Mouse (Mus musculus): ENCODE measurements at regions not wholly inside any gene's neighbourhood (a gene's known extent, or its start where the extent isn't known, plus 50 kb on each side); places are given as distances from the start of the nearest gene placed in this dataset.

- Histone ChIP-seq H3K27me3 (replicated peaks) (no peaks in the 10 kb centered on the region), H3K79me2 (replicated peaks; ENCODE audit: control insufficient read depth, extremely low read depth, insufficient read depth, poor library complexity, severe bottlenecking) (no peaks in the 10 kb centered on the region), H3K4me2 (ENCODE audit: insufficient read depth, low read depth, poor library complexity, severe bottlenecking) (no peak overlapping the region), H3K4me3 (replicated peaks in 1 of 3; ENCODE audit: low read depth in 2 of 3, low read length in 2 of 3, poor library complexity in 1 of 3) (no peak overlapping the region), H3K9ac (ENCODE audit: insufficient read depth, low read depth) (no peak overlapping the region), H3K36me3 (replicated peaks in 1 of 2; ENCODE audit: control insufficient read depth in 1 of 2, insufficient read depth in 1 of 2, low read length in 1 of 2) (no peaks in the 10 kb centered on the region), H3K4me1 (ENCODE audit: control insufficient read depth in 1 of 2, insufficient read depth in 2 of 2) (peaks cover 0 to 5% of the 10 kb centered on the region in 2 experiments; a peak in 2 of 4 replicates), H3K9me3 (replicated peaks; ENCODE audit: low read length) (no peaks in the 10 kb centered on the region), H3K27ac (ENCODE audit: insufficient read depth, low read depth) (no peak overlapping the region)
- TF ChIP-seq CHD2 (IDR thresholded peaks at IDR 0.05; ENCODE audit: low read length), result no peak
- no peak for TF ChIP-seq TBP (conservative IDR thresholded peaks at IDR 0.05; ENCODE audit: low read depth, low read length)
- TF ChIP-seq POLR2AphosphoS2 (IDR thresholded peaks at IDR 0.05; ENCODE audit: low read depth, low read length), result no peak
- TF ChIP-seq KAT2A (IDR thresholded peaks at IDR 0.05; ENCODE audit: insufficient replicate concordance, low read length), result no peak
- TF ChIP-seq MAX (IDR thresholded peaks at IDR 0.05; ENCODE audit: low read length), result no peak
- no peak for TF ChIP-seq SIN3A (IDR thresholded peaks at IDR 0.05; ENCODE audit: low read length)
- TF ChIP-seq ZKSCAN1 (IDR thresholded peaks at IDR 0.05; ENCODE audit: borderline replicate concordance, low read depth, low read length), result no peak
- TF ChIP-seq USF2 (conservative IDR thresholded peaks at IDR 0.05; ENCODE audit: low read depth, low read length), result no peak
- no peak for TF ChIP-seq MYC (IDR thresholded peaks at IDR 0.05; ENCODE audit: low read depth, low read length)
- no peak for TF ChIP-seq SMC3 (IDR thresholded peaks at IDR 0.05; ENCODE audit: low read depth, low read length)
- no peak for TF ChIP-seq HCFC1 (IDR thresholded peaks at IDR 0.05; ENCODE audit: low read depth, low read length)
- no peak for TF ChIP-seq ELF1 (IDR thresholded peaks at IDR 0.05; ENCODE audit: low read depth, low read length)
- no peak for TF ChIP-seq MAZ (IDR thresholded peaks at IDR 0.05; ENCODE audit: low read depth, low read length)
- in situ Hi-C loops (cut with MboI; ENCODE audit: low pct_ligation_motif_present, low pct_unique_long_range_greater_than_20kb, low sequenced_read_pairs) (no loop called here), dilution Hi-C loops (cut with MboI; ENCODE audit: extremely low pct_ligation_motif_present, extremely low pct_unique_long_range_greater_than_20kb, low sequenced_read_pairs) (no loop called here)
- DNase-seq (ENCODE audit: extremely low read depth), result no peak
These were observed 170.1 kb downstream of the Ifng start for GRCm38 (mm10) chr10:118610868-118611461.

- TF ChIP-seq GABPA (IDR thresholded peaks at IDR 0.05; ENCODE audit: insufficient replicate concordance, low read depth, low read length) (no peak), PAX5 (IDR thresholded peaks at IDR 0.05; ENCODE audit: low read length) (no peak), KAT2A (IDR thresholded peaks at IDR 0.05; ENCODE audit: insufficient replicate concordance, low read length) (no peak), MAFK (IDR thresholded peaks at IDR 0.05; ENCODE audit: insufficient replicate concordance, low read length) (no peak), ETS1 (conservative IDR thresholded peaks at IDR 0.05; ENCODE audit: low read depth, low read length) (no peak), ZC3H11A (IDR thresholded peaks at IDR 0.05; ENCODE audit: low read depth, low read length) (no peak), USF2 (conservative IDR thresholded peaks at IDR 0.05; ENCODE audit: low read depth, low read length) (no peak), USF1 (IDR thresholded peaks at IDR 0.05; ENCODE audit: low read depth, low read length) (no peak), ZKSCAN1 (IDR thresholded peaks at IDR 0.05; ENCODE audit: borderline replicate concordance, low read depth, low read length) (no peak), CTCF (conservative IDR thresholded peaks at IDR 0.05 in 1 of 2, IDR thresholded peaks at IDR 0.05 in 1 of 2; ENCODE audit: low read depth in 2 of 2, low read length in 2 of 2) (no peak), TBP (conservative IDR thresholded peaks at IDR 0.05; ENCODE audit: low read depth, low read length) (no peak), CHD2 (IDR thresholded peaks at IDR 0.05; ENCODE audit: low read length) (no peak), JUN (IDR thresholded peaks at IDR 0.05; ENCODE audit: insufficient read depth, low read depth, low read length) (no peak), MAX (IDR thresholded peaks at IDR 0.05; ENCODE audit: low read length) (no peak)
- in situ Hi-C loops (cut with MboI; ENCODE audit: low pct_ligation_motif_present, low pct_unique_long_range_greater_than_20kb, low sequenced_read_pairs), result no loop called here
- DNase-seq (ENCODE audit: extremely low read depth), result no peak
- Histone ChIP-seq H3K4me2 (ENCODE audit: insufficient read depth, low read depth, poor library complexity, severe bottlenecking) (no peak overlapping the region), H3K9ac (ENCODE audit: insufficient read depth, low read depth) (no peak overlapping the region), H3K36me3 (replicated peaks in 1 of 2; ENCODE audit: control insufficient read depth in 1 of 2, insufficient read depth in 1 of 2, low read length in 1 of 2) (no peaks in the 10 kb centered on the region), H3K4me3 (replicated peaks in 1 of 3; ENCODE audit: low read depth in 2 of 3, low read length in 2 of 3, poor library complexity in 1 of 3) (no peak overlapping the region), H3K4me1 (ENCODE audit: control insufficient read depth in 1 of 2, insufficient read depth in 2 of 2) (peaks cover 0 to 5% of the 10 kb centered on the region in 2 experiments; a peak in 2 of 4 replicates), H3K79me2 (replicated peaks; ENCODE audit: control insufficient read depth, extremely low read depth, insufficient read depth, poor library complexity, severe bottlenecking) (no peaks in the 10 kb centered on the region), H3K27me3 (replicated peaks) (no peaks in the 10 kb centered on the region), H3K9me3 (replicated peaks; ENCODE audit: low read length) (no peaks in the 10 kb centered on the region), H3K27ac (ENCODE audit: insufficient read depth, low read depth) (no peak overlapping the region)
- dilution Hi-C loops (cut with MboI; ENCODE audit: extremely low pct_ligation_motif_present, extremely low pct_unique_long_range_greater_than_20kb, low sequenced_read_pairs), result no loop called here
These were observed 171.2 kb downstream of the Ifng start for GRCm38 (mm10) chr10:118612091-118612490.
